Mouse (Mus musculus): ENCODE results near the gene Slc16a10. TPM values are rescaled to one million over a fixed set of nuclear protein-coding genes. Genes with fewer than 3 reads are reported as not detected.
"Not testable (repeated sequence)": the region's sequence is repeated elsewhere in the genome, so short reads cannot be mapped to it uniquely, and the experiment has no call there.

The Slc16a10 gene
- total RNA-seq, 4 experiments from 2014 or later, result 3.9 to 5.0 (median 4.3) TPM

- DNase-seq (ENCODE audit: low spot score in 2 of 2), result no peak
Measured at GRCm38 (mm10) chr10:40029610-40030009, 112.4 kb downstream of the Slc16a10 start.

GRCm38 (mm10) chr10:40028091-40028490 is 114.0 kb downstream of the Slc16a10 start:
- DNase-seq (ENCODE audit: low spot score in 2 of 2), result no peak

- DNase-seq (ENCODE audit: low spot score in 2 of 2), result no peak
Measured at GRCm38 (mm10) chr10:40026546-40026945, 115.5 kb downstream of the Slc16a10 start.

GRCm38 (mm10) chr10:40025560-40025959 is 116.5 kb downstream of the Slc16a10 start:
- DNase-seq (ENCODE audit: low spot score in 2 of 2), result no peak

GRCm38 (mm10) chr10:40024554-40025428 is 117.3 kb downstream of the Slc16a10 start, which contains the start of gene Mfsd4b1:
Gene Mfsd4b1 (minus strand): TSS chr10:40025268.
- peak; percentile 91 for DNase-seq (ENCODE audit: low spot score in 2 of 2)

GRCm38 (mm10) chr10:40020401-40020800 is 121.7 kb downstream of the Slc16a10 start:
- no peak for DNase-seq (ENCODE audit: low spot score in 2 of 2)

GRCm38 (mm10) chr10:40019492-40019891 is 122.6 kb downstream of the Slc16a10 start:
- DNase-seq (ENCODE audit: low spot score in 2 of 2), result no peak

GRCm38 (mm10) chr10:40018261-40018860 is 123.7 kb downstream of the Slc16a10 start:
- DNase-seq (ENCODE audit: low spot score in 2 of 2), result no peak

- DNase-seq (ENCODE audit: low spot score in 2 of 2), result no peak
Measured at GRCm38 (mm10) chr10:40009591-40009990, 132.5 kb downstream of the Slc16a10 start.

GRCm38 (mm10) chr10:40008847-40009246 is 133.2 kb downstream of the Slc16a10 start:
- DNase-seq (ENCODE audit: low spot score in 2 of 2), result not testable (repeated sequence)

- no peak for DNase-seq (ENCODE audit: low spot score in 2 of 2)
Measured at GRCm38 (mm10) chr10:40007953-40008352, 134.1 kb downstream of the Slc16a10 start.

GRCm38 (mm10) chr10:40006963-40007362 is 135.1 kb downstream of the Slc16a10 start:
- no peak for DNase-seq (ENCODE audit: low spot score in 2 of 2)

GRCm38 (mm10) chr10:40000746-40001145 is 141.3 kb downstream of the Slc16a10 start:
- no peak for DNase-seq (ENCODE audit: low spot score in 2 of 2)

- no peak for DNase-seq (ENCODE audit: low spot score in 2 of 2)
Measured at GRCm38 (mm10) chr10:39991155-39991554, 150.9 kb downstream of the Slc16a10 start.

GRCm38 (mm10) chr10:39986466-39986865 is 155.6 kb downstream of the Slc16a10 start, which contains the start of gene Mfsd4b5:
Gene Mfsd4b5 (minus strand): TSS chr10:39986646.
- no peak for DNase-seq (ENCODE audit: low spot score in 2 of 2)

Other genes with a start within 250 kb of the Slc16a10 start
- gene Mfsd4b4, start 243.0 kb downstream of the Slc16a10 start, total RNA-seq (2022), result 1 to 10 TPM; 8.8 to 9.9 (median 9.3) TPM
- under 1 TPM in 2 of 4 experiments, not detected in 2; 0.16 to 0.39 TPM for gene Mfsd4b2, start 215.3 kb downstream of the Slc16a10 start, total RNA-seq (2022)
- under 1 TPM in 2 of 4 experiments, not detected in 2; 0.34 to 0.37 TPM for gene Mfsd4b3, start 182.1 kb downstream of the Slc16a10 start, total RNA-seq (2022)
- gene Mfsd4b5, start 155.6 kb downstream of the Slc16a10 start, total RNA-seq (2022), result under 1 TPM; 0.31 to 0.92 (median 0.58) TPM
- 1 to 10 TPM in 2 of 4 experiments, under 1 TPM in 2; 0.50 to 1.9 (median 1.0) TPM for gene Mfsd4b1, start 117.0 kb downstream of the Slc16a10 start, total RNA-seq (2022)
- gene Rpf2, start 104.8 kb upstream of the Slc16a10 start, total RNA-seq (2022), result 10 to 100 TPM; 16.2 to 23.9 (median 22.2) TPM
- gene Gtf3c6, start 115.8 kb upstream of the Slc16a10 start, total RNA-seq (2022), result 10 to 100 TPM; 22.3 to 27.2 (median 23.9) TPM
- 10 to 100 TPM; 72.0 to 95.1 (median 79.5) TPM for gene Amd1, start 159.9 kb upstream of the Slc16a10 start, total RNA-seq (2022)
- 10 to 100 TPM; 32.8 to 35.1 (median 34.0) TPM for gene Cdk19, start 197.3 kb upstream of the Slc16a10 start, total RNA-seq (2022)

All from layer of hippocampus, adult 8-10 months (tissue).